Mouse (Mus musculus) gastrocnemius, postnatal 14 days (tissue): Measurements from ENCODE around the gene Tnxb. TPM values are rescaled to one million over a fixed set of nuclear protein-coding genes. Genes with fewer than 3 reads are reported as not detected.
A peak's percentile ranks its signal among the peaks of the same experiment; 100 is the strongest.

ENCODE experiments used
- DNase-seq: peaks from one replicate; pipeline ENCODE4 v3.0.0; 2021; ENCODE audit warnings: mixed read lengths
- intact Hi-C: fragments of 180-260 bp; cut with DNase I; formaldehyde crosslinking; loops from one replicate; pipeline ENCODE4 v1.15.1; 2025; ENCODE audit warnings: low total_unique reads
- long read RNA-seq, 2 experiments: library from polyadenylated mRNA; stranded (forward); transcript quantifications; one replicate each; pipeline ENCODE4 v2.0.0; 2021
- total RNA-seq, 2 experiments: library from RNA; stranded (reverse); gene quantifications; 2 replicates each; pipeline ENCODE4 v1.2.3; 2021

The Tnxb gene
- total RNA-seq, result 10 to 100 TPM; 69.8 to 85.6 TPM
- long read RNA-seq, experiment 1, partial matches to known transcripts, result 1 of 1 reads
- long read RNA-seq, experiment 1, other reads (novel, unspliced or antisense), result 0 of 1 reads
- long read RNA-seq, experiment 2, partial matches to known transcripts, result 3 of 4 reads
- long read RNA-seq, experiment 2, other reads (novel, unspliced or antisense), result 1 of 4 reads

DNA sequence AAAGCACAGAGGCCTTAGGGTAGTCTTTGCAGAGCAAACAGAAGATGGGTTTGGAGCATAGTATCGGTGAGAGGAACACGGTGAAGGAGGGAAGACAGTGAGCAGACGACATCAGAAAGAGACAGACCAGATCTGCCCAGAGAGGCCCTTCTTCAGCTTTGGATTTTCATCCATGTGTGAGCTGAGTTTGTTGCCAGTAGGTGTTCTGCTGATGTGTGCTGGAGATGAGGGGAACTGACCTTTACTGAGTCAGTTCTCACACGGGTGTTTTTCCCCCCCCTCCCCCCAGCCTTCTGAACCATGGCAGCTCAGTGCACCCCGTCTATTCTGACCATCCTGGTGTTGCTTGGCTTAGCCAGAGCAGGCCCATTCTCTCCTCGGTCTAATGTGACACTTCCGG, at the start of gene Tnxb:
TSS of gene Tnxb (plus strand) at position 301 of the 400 bp plus-strand sequence.
- no peak for DNase-seq
- intact Hi-C loops, result no loop called here

DNA sequence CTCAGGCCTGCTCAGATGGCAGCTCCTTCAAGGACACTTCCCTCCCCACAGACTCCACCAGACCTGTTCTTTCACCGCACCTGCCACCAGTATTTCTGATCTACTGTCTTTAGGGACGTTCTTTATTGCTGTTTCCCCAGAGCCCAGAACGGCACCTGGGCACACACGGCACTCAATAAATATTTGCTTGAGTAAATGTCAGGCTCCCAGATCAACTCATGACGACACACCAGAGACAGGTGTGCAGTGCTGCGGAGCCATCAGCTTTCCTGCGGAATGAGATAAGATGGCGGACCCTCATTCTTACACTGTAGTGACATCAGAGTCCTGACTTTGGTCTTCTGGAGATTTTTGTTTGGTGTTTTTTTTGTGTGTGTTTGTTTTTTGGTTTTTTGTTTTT, 49.3 kb upstream of the Tnxb start:
- intact Hi-C loops, result no loop called here
- no peak for DNase-seq

- intact Hi-C loops, result no loop called here
- no peak for DNase-seq
Measured at GRCm38 (mm10) chr17:34623161-34623560, 47.2 kb upstream of the Tnxb start.

GRCm38 (mm10) chr17:34624981-34625380, 45.4 kb upstream of the Tnxb start:
- intact Hi-C loops, result no loop called here

DNA sequence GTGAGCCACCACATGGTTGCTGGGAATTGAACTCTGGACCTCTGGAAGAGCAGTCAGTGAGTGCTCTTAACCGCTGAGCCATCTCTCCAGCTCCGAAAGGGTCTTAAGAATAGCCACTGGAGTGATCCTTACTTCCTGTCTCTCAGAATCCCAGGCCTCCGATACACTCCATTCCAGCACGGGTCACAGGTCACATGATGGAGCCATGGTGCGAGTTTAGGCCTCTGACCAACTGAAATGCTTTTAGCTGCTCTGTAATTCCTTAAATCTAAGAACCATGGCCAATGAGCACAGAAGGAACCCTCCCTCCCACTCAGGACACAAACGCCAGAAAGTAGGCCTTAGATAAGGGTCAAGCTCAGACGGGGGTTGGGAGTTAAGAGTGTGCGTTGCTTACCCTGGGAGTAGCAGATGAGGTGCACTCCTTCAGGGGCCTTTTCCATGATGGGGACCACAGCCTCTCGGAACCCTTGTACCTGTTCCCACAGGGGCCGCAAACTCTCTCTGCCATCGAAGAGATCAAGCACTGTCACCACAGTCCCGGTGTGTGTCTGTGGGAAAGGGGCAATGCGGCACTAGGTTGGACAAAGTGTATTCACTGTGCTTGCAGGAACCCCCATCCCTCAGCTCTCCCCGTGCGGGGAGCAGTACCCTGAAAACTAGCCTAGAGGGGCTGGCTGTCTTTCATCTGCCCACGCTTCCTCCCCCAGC, 44.1 kb upstream of the Tnxb start:
- DNase-seq, result no peak
- intact Hi-C loops, result no loop called here

More at GRCm38 (mm10) chr17:34624981-34625380, 45.4 kb upstream of the Tnxb start:
- no peak for DNase-seq

DNA sequence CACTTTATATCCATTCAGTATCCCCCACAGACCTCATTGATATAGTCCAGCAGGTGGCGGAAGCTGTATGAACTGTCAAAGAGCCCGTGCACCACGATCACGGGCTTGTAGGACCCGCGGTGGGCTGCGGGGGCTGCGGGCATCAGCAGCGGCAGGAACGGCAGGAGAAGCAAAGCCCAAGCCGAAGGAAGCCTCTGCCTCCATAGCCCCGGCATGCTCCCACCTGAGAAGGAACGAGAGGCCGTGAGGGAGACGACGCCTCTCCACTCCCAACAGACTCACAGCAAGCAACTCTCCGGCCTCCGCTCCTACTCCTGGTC, 43.6 kb upstream of the Tnxb start:
- intact Hi-C loops, result no loop called here
- DNase-seq, result no peak

DNA sequence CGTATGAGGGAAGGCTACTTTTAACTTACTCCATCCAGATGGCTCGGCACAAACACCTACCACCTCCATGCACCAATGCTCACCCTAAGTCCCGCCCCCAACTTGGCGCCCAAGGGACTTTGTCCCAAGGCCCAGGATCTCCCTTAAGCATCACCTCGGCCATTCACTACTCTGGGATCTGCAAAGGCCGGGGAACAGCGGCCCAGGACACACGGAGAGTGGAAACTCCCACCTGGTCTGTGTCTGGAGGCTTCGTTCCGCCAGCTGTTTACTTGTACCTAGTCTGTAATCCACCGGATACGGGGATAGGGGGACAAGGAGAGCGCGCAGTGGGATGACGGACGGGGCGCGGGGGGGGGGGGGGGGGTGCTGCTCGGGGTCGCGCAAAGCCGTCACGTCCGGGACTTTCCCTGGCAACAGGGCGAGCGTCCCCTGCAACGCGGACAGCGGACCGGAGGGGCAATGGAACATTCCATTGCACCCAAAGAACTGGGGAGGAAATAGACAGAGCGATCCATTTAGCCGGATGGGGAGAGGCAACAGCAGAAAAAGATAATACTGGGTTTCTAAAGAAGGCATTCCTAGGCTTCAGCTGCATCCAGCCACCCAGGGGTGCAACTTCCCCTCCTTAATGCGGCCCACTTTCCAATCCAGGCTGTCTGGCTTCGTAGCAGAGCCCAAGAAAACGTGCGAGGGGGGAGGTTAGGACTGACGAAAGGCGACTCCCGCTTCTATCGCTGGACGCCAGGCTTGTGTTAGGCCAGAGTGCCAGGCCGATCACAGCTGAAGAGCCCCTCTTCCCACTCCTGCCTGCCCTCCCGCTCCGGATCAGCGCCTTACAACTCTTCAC, 43.0 kb upstream of the Tnxb start:
- intact Hi-C loops, result no loop called here
- peak; percentile 91 for DNase-seq

DNA sequence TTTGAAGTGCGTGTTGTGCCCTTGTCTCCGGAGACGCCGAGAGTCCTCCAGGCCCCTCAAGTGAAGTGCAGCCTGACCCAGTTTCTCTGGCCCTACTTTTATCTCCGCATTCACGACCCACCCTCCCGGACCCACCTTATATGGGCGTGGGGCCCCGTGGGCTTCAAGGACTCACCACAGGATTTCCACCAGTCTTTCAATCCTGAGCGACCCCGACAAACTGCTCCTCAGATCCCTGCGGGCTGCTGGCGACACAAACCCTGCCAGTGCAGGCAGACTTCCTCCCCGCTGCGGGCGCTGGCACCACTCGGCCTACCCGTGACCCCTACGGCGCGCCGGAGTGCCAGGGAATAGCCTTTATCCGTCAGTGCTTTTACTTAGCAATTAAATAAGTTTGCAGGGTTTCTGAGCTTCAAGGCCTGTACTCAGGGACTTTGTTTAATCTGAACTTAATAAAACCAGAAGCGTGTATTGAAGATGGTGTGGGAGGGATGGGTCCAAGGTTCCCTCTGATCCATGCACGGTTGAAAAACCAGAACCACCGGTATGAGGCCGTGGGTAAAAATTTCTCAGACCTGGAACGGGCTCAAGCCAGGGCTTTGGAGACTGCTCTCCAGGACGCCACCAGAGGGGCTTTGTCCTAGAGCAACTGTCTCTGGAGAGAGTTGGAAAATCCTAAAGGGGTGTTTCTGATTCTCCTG, 42.2 kb upstream of the Tnxb start, which contains the start of gene Ppt2:
TSS of gene Ppt2 (minus strand) at position 568 of the 701 bp plus-strand sequence.
- DNase-seq, result peak; percentile 59
- intact Hi-C loops, result no loop called here

DNA sequence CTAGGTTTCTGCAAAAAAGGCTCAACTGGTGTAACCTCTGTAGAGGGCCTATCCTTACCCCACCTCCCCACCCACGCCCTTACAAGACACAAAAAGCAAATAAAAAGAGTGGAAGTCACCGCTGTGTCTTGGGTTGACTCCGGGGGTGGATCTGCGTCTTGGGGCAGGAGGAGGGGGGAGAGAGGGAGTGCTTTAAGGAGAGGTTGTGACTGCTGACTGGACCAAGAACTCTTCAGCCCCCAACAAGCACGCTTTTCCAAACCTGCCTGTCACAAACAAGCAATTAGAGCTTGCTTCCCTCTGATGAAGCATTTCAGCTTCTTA, 41.7 kb upstream of the Tnxb start:
- no peak for DNase-seq
- intact Hi-C loops, result no loop called here

- DNase-seq, result no peak
- intact Hi-C loops, result no loop called here
Measured at GRCm38 (mm10) chr17:34629221-34629751, 41.0 kb upstream of the Tnxb start, which contains the start of gene Prrt1. TSS of gene Prrt1 (plus strand) at chr17:34629533.

- intact Hi-C loops, result no loop called here
- DNase-seq, result no peak
Measured at GRCm38 (mm10) chr17:34629796-34630603, 40.3 kb upstream of the Tnxb start.

- intact Hi-C loops, result no loop called here
- no peak for DNase-seq
Measured at GRCm38 (mm10) chr17:34630761-34631301, 39.5 kb upstream of the Tnxb start.

DNA sequence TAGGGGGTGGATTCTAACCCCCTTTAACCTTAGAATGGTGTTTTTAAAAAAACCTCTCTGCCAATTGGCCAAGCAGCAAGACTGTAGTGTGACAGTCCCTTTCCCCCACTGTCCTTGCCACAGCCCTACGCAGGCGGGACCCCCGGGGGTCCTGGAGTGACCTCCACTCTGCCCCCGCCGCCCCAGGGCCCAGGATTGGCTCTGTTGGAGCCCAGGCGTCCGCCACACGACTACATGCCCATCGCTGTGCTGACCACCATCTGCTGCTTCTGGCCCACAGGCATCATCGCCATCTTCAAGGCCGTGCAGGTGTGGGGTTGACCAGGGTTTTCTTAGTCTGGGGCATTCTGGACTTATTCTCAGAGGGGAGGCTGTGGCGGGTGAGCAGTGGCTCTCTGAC, 38.7 kb upstream of the Tnxb start:
- intact Hi-C loops, result no loop called here

DNA sequence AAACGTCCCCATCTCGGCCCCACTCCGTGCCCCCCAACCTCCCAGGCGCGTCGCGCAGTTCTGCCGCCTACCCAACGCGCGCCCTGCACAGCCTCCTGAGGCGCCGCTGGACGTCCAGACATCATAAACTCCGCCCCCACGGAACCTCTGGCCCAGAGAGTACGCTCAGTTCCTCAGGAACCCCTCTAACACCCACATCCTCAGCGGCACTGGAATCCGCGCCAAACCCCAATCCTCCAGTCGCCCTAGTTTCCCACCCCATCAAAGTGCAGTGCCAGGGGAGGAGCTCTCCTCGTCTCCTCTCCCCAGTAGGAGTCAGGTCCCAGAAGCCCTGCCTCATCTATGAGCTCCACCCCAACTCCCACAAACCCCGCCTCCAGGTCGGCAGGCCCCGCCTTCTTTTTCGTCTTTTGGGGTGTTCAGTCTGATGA, 38.1 kb upstream of the Tnxb start:
- intact Hi-C loops, result no loop called here
- peak; percentile 72 for DNase-seq

More for the DNA sequence above, 38.7 kb upstream of the Tnxb start:
- no peak for DNase-seq

- intact Hi-C loops, result no loop called here
- no peak for DNase-seq
Measured at GRCm38 (mm10) chr17:34635671-34636070, 34.7 kb upstream of the Tnxb start.

DNA sequence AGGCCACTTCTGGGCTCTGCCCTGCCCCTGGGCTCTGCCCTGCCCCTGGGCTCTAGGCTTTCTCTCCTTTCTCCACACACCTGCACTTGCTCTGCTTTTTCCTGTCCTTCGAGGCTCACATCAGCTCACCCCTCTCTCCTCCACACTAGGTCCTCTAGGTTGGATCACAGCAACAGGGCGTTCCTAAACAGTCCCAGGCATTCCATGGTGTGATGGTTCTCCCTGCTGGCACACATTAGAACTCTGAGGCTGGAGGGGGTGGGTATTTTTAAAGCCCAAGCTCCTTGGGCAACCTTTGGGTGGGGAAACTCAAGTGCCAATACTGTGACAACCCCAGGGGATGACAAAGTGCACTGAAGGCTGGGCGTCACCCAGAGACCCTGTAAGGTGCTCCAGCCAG, 32.9 kb upstream of the Tnxb start:
- no peak for DNase-seq
- intact Hi-C loops, result no loop called here

DNA sequence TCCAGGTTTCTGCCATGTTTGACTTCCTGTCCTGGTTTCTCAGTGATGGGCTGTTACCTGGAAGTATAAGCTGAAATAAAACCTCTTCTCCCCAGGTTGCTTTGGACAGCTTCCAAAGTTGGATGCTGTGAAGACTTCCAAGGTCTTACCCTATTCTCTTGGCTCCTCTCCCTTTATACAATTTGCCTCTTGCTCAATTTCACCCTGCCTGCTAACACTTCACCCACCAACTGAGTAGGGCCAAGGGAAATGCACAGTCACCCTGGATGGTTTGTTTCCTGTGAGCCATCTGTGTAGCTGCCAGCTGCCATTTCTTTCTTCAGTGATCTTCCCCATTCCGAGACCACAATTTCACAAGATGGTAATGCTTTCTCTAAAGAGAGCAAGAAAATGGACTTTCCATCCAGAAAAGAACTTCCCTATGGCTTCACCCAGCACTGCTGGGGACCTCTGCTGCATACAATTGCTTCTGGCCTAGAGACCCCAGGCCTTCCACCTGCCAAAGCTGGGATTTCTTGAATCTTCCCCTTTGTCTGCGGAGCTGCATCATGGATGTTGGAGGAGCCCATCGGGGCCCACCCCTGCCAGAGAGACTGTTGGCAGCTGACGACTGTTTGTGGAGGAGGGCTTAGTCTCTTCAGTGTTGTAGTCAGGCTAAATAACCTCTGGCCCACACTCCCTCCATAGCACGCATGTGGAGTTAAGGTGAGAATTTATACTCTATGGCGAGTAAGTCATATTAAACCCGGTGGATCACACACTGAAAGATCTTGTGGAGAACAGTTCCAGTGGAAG, 30.7 kb upstream of the Tnxb start:
- intact Hi-C loops, result no loop called here
- DNase-seq, result no peak
